Mouse (Mus musculus) myocyte (in vitro differentiated cells): Measurements from ENCODE around the gene Adcy9.

Source experiments
- CEBPB ChIP-seq: IDR thresholded peaks from 2 replicates; pipeline ENCODE4 v1.6.1; 2011; ENCODE audit warnings: mild to moderate bottlenecking, moderate library complexity; ENCODE audit not compliant: poor library complexity, insufficient read depth, severe bottlenecking
- POLR2A ChIP-seq: IDR thresholded peaks from one replicate; pipeline ENCODE4 v1.6.1; 2011; ENCODE audit warnings: low read depth, mild to moderate bottlenecking, control low read depth, moderate library complexity; ENCODE audit not compliant: insufficient read length

DNA sequence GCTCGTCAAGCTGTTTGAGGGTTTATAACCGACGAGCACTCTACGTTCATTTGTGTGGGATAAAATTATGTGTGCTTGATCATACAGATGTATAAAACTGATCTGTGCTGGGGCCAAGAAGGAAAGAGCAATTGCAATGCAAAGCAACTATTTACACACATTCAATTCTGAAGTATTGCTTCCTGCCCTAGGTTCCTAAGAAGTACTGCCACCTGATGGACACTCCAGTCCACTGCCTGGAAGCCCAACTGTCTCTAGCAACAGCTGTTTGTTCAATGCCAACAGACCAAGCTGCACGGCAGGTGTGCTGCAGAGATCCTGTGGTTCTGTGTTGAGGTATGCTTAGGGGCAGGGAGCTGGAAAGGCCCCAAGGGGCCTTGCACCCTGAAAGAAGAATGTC, 135.0 kb downstream of the Adcy9 start:
- TF ChIP-seq POLR2A (no peak), CEBPB (no peak)
